Mouse (Mus musculus) olfactory bulb, adult 2 months (tissue): ENCODE results near the gene Mok.

ENCODE experiments used
- CTCF ChIP-seq: fragments of 200-500 bp; IDR thresholded peaks from 2 replicates; pipeline ENCODE4 v1.5.1; 2012; ENCODE audit warnings: low read depth, mild to moderate bottlenecking, low read length, moderate library complexity; ENCODE audit not compliant: insufficient read depth
- POLR2A ChIP-seq: fragments of 200-500 bp; IDR thresholded peaks from 2 replicates; pipeline ENCODE4 v1.6.1; 2012; ENCODE audit warnings: mild to moderate bottlenecking, low read depth, low read length, moderate library complexity; ENCODE audit not compliant: insufficient read depth

- TF ChIP-seq CTCF = no peak
- TF ChIP-seq POLR2A = no peak
These were observed 23.9 kb downstream of the Mok start for GRCm38 (mm10) chr12:110816833-110817232.
